Mouse (Mus musculus) embryonic facial prominence, embryonic 14.5 days (tissue): ENCODE measurements at regions not wholly inside any gene's neighbourhood (a gene's known extent, or its start where the extent isn't known, plus 50 kb on each side); places are given as distances from the start of the nearest gene placed in this dataset.
A peak's percentile ranks its signal among the peaks of the same experiment; 100 is the strongest.

Source experiments
- ATAC-seq: fragments of 200-750 bp; cut with Nextera tagmentation; 2 replicates; pipeline ENCODE4 v1.8.0; 2017; ENCODE audit warnings: low read depth, moderate number of reproducible peaks, moderate TSS enrichment
- DNase-seq: peaks from one replicate; pipeline ENCODE4 v3.0.0-alpha.2; 2015; ENCODE audit warnings: low spot score
- H3K27ac ChIP-seq: fragments of 300-500 bp; sonication (generic); replicated peaks from 2 replicates; pipeline ENCODE4 v1.5.1; 2014; ENCODE audit warnings: low read depth, mild to moderate bottlenecking, low read length, moderate library complexity
- H3K27me3 ChIP-seq: fragments of 300-500 bp; sonication (generic); replicated peaks from 2 replicates; pipeline ENCODE4 v1.6.1; 2014; ENCODE audit warnings: low read length; ENCODE audit not compliant: control insufficient read depth, insufficient read depth
- H3K36me3 ChIP-seq: fragments of 300-500 bp; sonication (generic); 2 replicates; pipeline ENCODE4 v1.6.1; 2014; ENCODE audit warnings: low read length, mixed read lengths; ENCODE audit not compliant: control insufficient read depth, insufficient read depth
- H3K4me1 ChIP-seq: fragments of 300-500 bp; sonication (generic); 2 replicates; pipeline ENCODE4 v1.6.1; 2014; ENCODE audit warnings: antibody characterized with exemption, low read length; ENCODE audit not compliant: control insufficient read depth, insufficient read depth
- H3K4me2 ChIP-seq: fragments of 300-500 bp; sonication (generic); 2 replicates; pipeline ENCODE4 v1.6.1; 2014; ENCODE audit warnings: low read depth, mild to moderate bottlenecking, low read length, moderate library complexity, mixed read lengths
- H3K4me3 ChIP-seq: fragments of 300-500 bp; sonication (generic); 2 replicates; pipeline ENCODE4 v1.5.1; 2014; ENCODE audit warnings: low read depth, mild to moderate bottlenecking, low read length
- H3K9ac ChIP-seq: fragments of 300-500 bp; sonication (generic); 2 replicates; pipeline ENCODE4 v1.6.1; 2014; ENCODE audit warnings: low read depth, mild to moderate bottlenecking, low read length, moderate library complexity, mixed read lengths
- H3K9me3 ChIP-seq: fragments of 300-500 bp; sonication (generic); 2 replicates; pipeline ENCODE4 v1.6.1; 2016; ENCODE audit warnings: low read length; ENCODE audit not compliant: control insufficient read depth
- WGBS: fragments of 180-500 bp; shearing (Covaris S2); extraction: QIAGEN DNeasy Blood & Tissue Kit; methylation state at CpG from one replicate; pipeline ENCODE4 v1.1.7; 2014; 5-methylcytosine and 5-hydroxymethylcytosine counted together

- 0 out of 2 replicates have a peak, but pooled peaks cover 3% of the 10 kb centered on the region for H3K4me1 ChIP-seq
- H3K9me3 ChIP-seq, result no peaks in the 10 kb centered on the region
- no peak for DNase-seq
- H3K36me3 ChIP-seq, result no peaks in the 10 kb centered on the region
- H3K4me3 ChIP-seq, result no peak overlapping the region
- ATAC-seq, result no peak
- WGBS, result 61% methylated on average over 8 of the region's 8 CpGs
- no peak overlapping the region for H3K27ac ChIP-seq
- no peaks in the 10 kb centered on the region for H3K27me3 ChIP-seq
- no peak overlapping the region for H3K9ac ChIP-seq
- no peak overlapping the region for H3K4me2 ChIP-seq
These were observed 76.6 kb upstream of the Cpsf6 start for GRCm38 (mm10) chr10:117456427-117456826.

GRCm38 (mm10) chr10:117455595-117456302, 75.9 kb upstream of the Cpsf6 start:
- WGBS, result 70% methylated on average over 9 of the region's 9 CpGs
- DNase-seq (peak; percentile 55), ATAC-seq (no peak)
- H3K4me3 ChIP-seq, result no peak overlapping the region
- H3K9me3 ChIP-seq, result no peaks in the 10 kb centered on the region
- no peak overlapping the region for H3K9ac ChIP-seq
- H3K4me2 ChIP-seq, result no peak overlapping the region
- H3K4me1 ChIP-seq, result 0 out of 2 replicates have a peak, but pooled peaks cover 3% of the 10 kb centered on the region
- H3K36me3 ChIP-seq, result no peaks in the 10 kb centered on the region
- H3K27ac ChIP-seq, result no peak overlapping the region
- no peaks in the 10 kb centered on the region for H3K27me3 ChIP-seq

- Histone ChIP-seq H3K4me2 (no peak overlapping the region), H3K9ac (no peak overlapping the region), H3K27ac (no peak overlapping the region), H3K4me1 (0 out of 2 replicates have a peak, but pooled peaks cover 3% of the 10 kb centered on the region), H3K27me3 (no peaks in the 10 kb centered on the region), H3K9me3 (no peaks in the 10 kb centered on the region), H3K4me3 (no peak overlapping the region), H3K36me3 (no peaks in the 10 kb centered on the region)
- DNase-seq (no peak), ATAC-seq (no peak)
- 68% methylated on average over 12 of the region's 12 CpGs for WGBS
These were observed 75.1 kb upstream of the Cpsf6 start for GRCm38 (mm10) chr10:117454711-117455591.

GRCm38 (mm10) chr10:117454171-117454500, 74.3 kb upstream of the Cpsf6 start:
- WGBS, result 81% methylated on average over 3 of the region's 3 CpGs
- Histone ChIP-seq H3K4me3 (no peak overlapping the region), H3K9ac (no peak overlapping the region), H3K9me3 (no peaks in the 10 kb centered on the region), H3K4me1 (0 out of 2 replicates have a peak, but pooled peaks cover 3% of the 10 kb centered on the region), H3K4me2 (no peak overlapping the region), H3K27me3 (no peaks in the 10 kb centered on the region), H3K36me3 (no peaks in the 10 kb centered on the region), H3K27ac (no peak overlapping the region)
- no peak for DNase-seq
- no peak for ATAC-seq

GRCm38 (mm10) chr10:117453406-117454170, 73.8 kb upstream of the Cpsf6 start:
- 86% methylated on average over 7 of the region's 7 CpGs for WGBS
- Histone ChIP-seq H3K27ac (no peak overlapping the region), H3K4me3 (no peak overlapping the region), H3K36me3 (no peaks in the 10 kb centered on the region), H3K4me2 (no peak overlapping the region), H3K9ac (no peak overlapping the region), H3K9me3 (no peaks in the 10 kb centered on the region), H3K27me3 (no peaks in the 10 kb centered on the region), H3K4me1 (0 out of 2 replicates have a peak, but pooled peaks cover 3% of the 10 kb centered on the region)
- ATAC-seq, result no peak
- DNase-seq, result no peak

GRCm38 (mm10) chr10:117452190-117452950, 72.6 kb upstream of the Cpsf6 start:
- H3K4me3 ChIP-seq, result no peak overlapping the region
- DNase-seq (peak; percentile 76), ATAC-seq (peak; percentile 69; the same call in 1 of the 2 replicates)
- H3K4me1 ChIP-seq, result no peaks in the 10 kb centered on the region
- no peak overlapping the region for H3K27ac ChIP-seq
- 37% methylated on average over 7 of the region's 7 CpGs for WGBS
- no peaks in the 10 kb centered on the region for H3K27me3 ChIP-seq
- no peaks in the 10 kb centered on the region for H3K9me3 ChIP-seq
- H3K4me2 ChIP-seq, result no peak overlapping the region
- H3K9ac ChIP-seq, result no peak overlapping the region
- H3K36me3 ChIP-seq, result no peaks in the 10 kb centered on the region

- Histone ChIP-seq H3K9ac (no peak overlapping the region), H3K9me3 (no peaks in the 10 kb centered on the region), H3K36me3 (no peaks in the 10 kb centered on the region), H3K4me2 (no peak overlapping the region), H3K27ac (no peak overlapping the region), H3K4me1 (no peaks in the 10 kb centered on the region), H3K4me3 (no peak overlapping the region), H3K27me3 (no peaks in the 10 kb centered on the region)
- DNase-seq (no peak), ATAC-seq (no peak; the same call in 1 of the 2 replicates)
- WGBS, result 86% methylated on average over 9 of the region's 9 CpGs
These were observed 71.8 kb upstream of the Cpsf6 start for GRCm38 (mm10) chr10:117451396-117452185.
